Mouse (Mus musculus) cortical plate, adult 2 months (tissue): ENCODE measurements around the gene Cct5.

ENCODE experiments used
- CTCF ChIP-seq: fragments of 200-500 bp; IDR thresholded peaks from 2 replicates; pipeline ENCODE4 v1.5.1; 2011; ENCODE audit warnings: mild to moderate bottlenecking, control low read depth, low read length; ENCODE audit not compliant: insufficient read depth; ENCODE audit errors: extremely low read depth
- POLR2A ChIP-seq: fragments of 200-500 bp; IDR thresholded peaks from 2 replicates; pipeline ENCODE4 v1.6.1; 2011; ENCODE audit warnings: mild to moderate bottlenecking, low read length, control low read depth; ENCODE audit not compliant: insufficient read depth; ENCODE audit errors: extremely low read depth

DNA sequence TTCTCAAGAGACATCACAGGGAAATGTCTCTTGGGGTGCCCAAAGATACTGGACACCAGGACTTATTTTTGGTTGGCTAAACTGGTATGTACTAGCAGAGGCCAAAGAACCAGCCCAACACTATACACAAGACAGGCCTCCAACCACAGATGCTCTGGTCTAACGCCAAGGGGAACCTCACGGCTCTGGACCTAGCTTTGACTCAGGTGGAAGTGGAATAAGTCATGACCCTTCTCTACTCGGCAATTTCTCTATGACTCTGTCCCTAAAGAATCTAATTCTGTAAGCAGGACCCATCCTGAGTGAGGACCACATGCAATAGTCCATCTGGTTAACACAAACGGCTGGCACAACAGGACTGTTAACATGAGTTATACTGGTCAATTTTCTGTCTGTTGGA is 1.8 kb downstream of the Cct5 start:
- TF ChIP-seq CTCF (no peak), POLR2A (no peak)
